Mouse (Mus musculus) hindbrain, embryonic 16.5 days (tissue): ENCODE data around the gene Nadk2. TPM values are rescaled to one million over a fixed set of nuclear protein-coding genes. Genes with fewer than 3 reads are reported as not detected.
A peak's percentile ranks its signal among the peaks of the same experiment; 100 is the strongest.

Experiments
- ATAC-seq: fragments of 200-750 bp; cut with Nextera tagmentation; 2 replicates; pipeline ENCODE4 v1.8.0; 2017; ENCODE audit warnings: moderate TSS enrichment, moderate library complexity
- H3K27ac ChIP-seq: fragments of 300-500 bp; sonication (generic); 2 replicates; pipeline ENCODE4 v1.5.1; 2014; ENCODE audit warnings: low read depth, mild to moderate bottlenecking, control low read depth, low read length, moderate library complexity
- H3K27me3 ChIP-seq: fragments of 300-500 bp; sonication (generic); replicated peaks from 2 replicates; pipeline ENCODE4 v1.6.1; 2014; ENCODE audit warnings: low read length; ENCODE audit not compliant: control insufficient read depth, insufficient read depth
- H3K36me3 ChIP-seq: fragments of 300-500 bp; sonication (generic); 2 replicates; pipeline ENCODE4 v1.6.1; 2014; ENCODE audit warnings: mild to moderate bottlenecking, low read length, moderate library complexity, mixed read lengths; ENCODE audit not compliant: control insufficient read depth, insufficient read depth
- H3K4me1 ChIP-seq: fragments of 300-500 bp; sonication (generic); 2 replicates; pipeline ENCODE4 v1.6.1; 2014; ENCODE audit warnings: low read depth, low read length; ENCODE audit not compliant: control insufficient read depth, insufficient read depth
- H3K4me2 ChIP-seq: fragments of 300-500 bp; sonication (generic); 2 replicates; pipeline ENCODE4 v1.6.1; 2014; ENCODE audit warnings: mild to moderate bottlenecking, low read length, control low read depth, moderate library complexity
- H3K4me3 ChIP-seq: fragments of 300-500 bp; sonication (generic); 2 replicates; pipeline ENCODE4 v1.5.1; 2014; ENCODE audit warnings: mild to moderate bottlenecking, low read length, control low read depth, moderate library complexity
- H3K9ac ChIP-seq: fragments of 300-500 bp; sonication (generic); 2 replicates; pipeline ENCODE4 v1.6.1; 2014; ENCODE audit warnings: low read depth, mild to moderate bottlenecking, control low read depth, low read length, moderate library complexity
- H3K9me3 ChIP-seq: fragments of 300-500 bp; sonication (generic); 2 replicates; pipeline ENCODE4 v1.6.1; 2014; ENCODE audit warnings: mild to moderate bottlenecking, low read length, moderate library complexity; ENCODE audit not compliant: control insufficient read depth
- WGBS: fragments of 180-500 bp; shearing (Covaris S2); extraction: QIAGEN DNeasy Blood & Tissue Kit; methylation state at CpG from one replicate; pipeline ENCODE4 v1.1.7; 2014; 5-methylcytosine and 5-hydroxymethylcytosine counted together
- polyA plus RNA-seq: library from polyadenylated mRNA; unstranded; fragments of >200 nt; fragmentation: Nextera tagmentation; extraction: Ambion mirVana; gene quantifications from 2 replicates; pipeline ENCODE4 v1.2.1, GENCODE M21; 2015

Nadk2 gene
- polyA plus RNA-seq, 1 experiment from 2014 or later: 27.1 TPM

- Histone ChIP-seq H3K9me3 (no peaks in the 10 kb centered on the region), H3K27ac (no peak overlapping the region; the same call in 1 of the 2 replicates), H3K4me2 (no peak overlapping the region), H3K9ac (no peak overlapping the region), H3K4me3 (no peak overlapping the region), H3K27me3 (no peaks in the 10 kb centered on the region), H3K36me3 (peaks cover 25% of the 10 kb centered on the region), H3K4me1 (no peaks in the 10 kb centered on the region)
- peak; percentile 74 for ATAC-seq
- 88% methylated on average over 2 of the region's 2 CpGs for WGBS
Observed at GRCm38 (mm10) chr15:9120081-9120480, 49.0 kb downstream of the Nadk2 start.

GRCm38 (mm10) chr15:9122989-9123388, 51.9 kb downstream of the Nadk2 start:
- no peaks in the 10 kb centered on the region for H3K27me3 ChIP-seq
- ATAC-seq: no peak
- H3K4me1 ChIP-seq: no peaks in the 10 kb centered on the region
- H3K9ac ChIP-seq: no peak overlapping the region
- WGBS: 93% methylated on average over 4 of the region's 4 CpGs
- H3K9me3 ChIP-seq: no peaks in the 10 kb centered on the region
- no peak overlapping the region for H3K27ac ChIP-seq
- peaks cover 22% of the 10 kb centered on the region for H3K36me3 ChIP-seq
- H3K4me3 ChIP-seq: no peak overlapping the region
- no peak overlapping the region for H3K4me2 ChIP-seq

- no peaks in the 10 kb centered on the region for H3K4me1 ChIP-seq
- no peak overlapping the region for H3K4me3 ChIP-seq
- no peaks in the 10 kb centered on the region for H3K9me3 ChIP-seq
- no peak overlapping the region for H3K27ac ChIP-seq
- 93% methylated on average over 21 of the region's 21 CpGs for WGBS
- no peak overlapping the region for H3K4me2 ChIP-seq
- no peaks in the 10 kb centered on the region for H3K27me3 ChIP-seq
- H3K36me3 ChIP-seq: peaks cover 27% of the 10 kb centered on the region
- no peak for ATAC-seq
- no peak overlapping the region for H3K9ac ChIP-seq
Observed at GRCm38 (mm10) chr15:9124856-9125255, 53.8 kb downstream of the Nadk2 start.

GRCm38 (mm10) chr15:9127051-9127791, 56.2 kb downstream of the Nadk2 start:
- no peak overlapping the region for H3K4me3 ChIP-seq
- H3K4me2 ChIP-seq: no peak overlapping the region
- 95% methylated on average over 7 of the region's 7 CpGs for WGBS
- no peaks in the 10 kb centered on the region for H3K9me3 ChIP-seq
- peaks cover 18% of the 10 kb centered on the region for H3K36me3 ChIP-seq
- no peaks in the 10 kb centered on the region for H3K4me1 ChIP-seq
- H3K27me3 ChIP-seq: no peaks in the 10 kb centered on the region
- no peak for ATAC-seq
- H3K9ac ChIP-seq: no peak overlapping the region
- no peak overlapping the region for H3K27ac ChIP-seq

GRCm38 (mm10) chr15:9130772-9131498, 59.9 kb downstream of the Nadk2 start:
- 75% methylated on average over 9 of the region's 9 CpGs for WGBS
- Histone ChIP-seq H3K27ac (no peak overlapping the region), H3K9me3 (no peaks in the 10 kb centered on the region), H3K36me3 (peaks cover 9% of the 10 kb centered on the region), H3K27me3 (no peaks in the 10 kb centered on the region), H3K9ac (no peak overlapping the region), H3K4me2 (no peak overlapping the region), H3K4me3 (no peak overlapping the region), H3K4me1 (peaks cover 3% of the 10 kb centered on the region; the same call in 1 of the 2 replicates)
- peak; percentile 22; the same call in 1 of the 2 replicates for ATAC-seq

GRCm38 (mm10) chr15:9131499-9131888, 60.4 kb downstream of the Nadk2 start:
- no peak overlapping the region for H3K4me2 ChIP-seq
- H3K4me1 ChIP-seq: peaks cover 3% of the 10 kb centered on the region; the same call in 1 of the 2 replicates
- WGBS: 88% methylated on average over 4 of the region's 4 CpGs
- no peak for ATAC-seq
- H3K4me3 ChIP-seq: no peak overlapping the region
- no peak overlapping the region for H3K9ac ChIP-seq
- no peak overlapping the region for H3K27ac ChIP-seq
- no peaks in the 10 kb centered on the region for H3K9me3 ChIP-seq
- peaks cover 9% of the 10 kb centered on the region for H3K36me3 ChIP-seq
- H3K27me3 ChIP-seq: no peaks in the 10 kb centered on the region

GRCm38 (mm10) chr15:9132693-9133443, 61.8 kb downstream of the Nadk2 start:
- H3K4me2 ChIP-seq: no peak overlapping the region
- ATAC-seq: peak; percentile 46
- no peak overlapping the region for H3K27ac ChIP-seq
- no peaks in the 10 kb centered on the region for H3K9me3 ChIP-seq
- no peaks in the 10 kb centered on the region for H3K27me3 ChIP-seq
- H3K36me3 ChIP-seq: peaks cover 8% of the 10 kb centered on the region
- H3K4me3 ChIP-seq: no peak overlapping the region
- H3K9ac ChIP-seq: no peak overlapping the region
- 79% methylated on average over 13 of the region's 13 CpGs for WGBS
- H3K4me1 ChIP-seq: peaks cover 3% of the 10 kb centered on the region; the same call in 1 of the 2 replicates

- Histone ChIP-seq H3K27me3 (no peaks in the 10 kb centered on the region), H3K9ac (no peak overlapping the region), H3K4me1 (peaks cover 12% of the 10 kb centered on the region), H3K36me3 (peaks cover 3% of the 10 kb centered on the region; the same call in 1 of the 2 replicates), H3K9me3 (no peaks in the 10 kb centered on the region), H3K27ac (no peak overlapping the region), H3K4me3 (no peak overlapping the region), H3K4me2 (no peak overlapping the region)
- no peak for ATAC-seq
- whole genome bisulfite sequencing: 76% methylated on average over 6 of the region's 6 CpGs
Observed at GRCm38 (mm10) chr15:9134891-9135507, 63.9 kb downstream of the Nadk2 start.
